Mouse (Mus musculus): Measurements from ENCODE around the gene Ak6. TPM values are rescaled to one million over a fixed set of nuclear protein-coding genes. Genes with fewer than 3 reads are reported as not detected.

Gene Ak6
- polyA plus RNA-seq, 1 experiment from 2014 or later: 222 TPM

DNA sequence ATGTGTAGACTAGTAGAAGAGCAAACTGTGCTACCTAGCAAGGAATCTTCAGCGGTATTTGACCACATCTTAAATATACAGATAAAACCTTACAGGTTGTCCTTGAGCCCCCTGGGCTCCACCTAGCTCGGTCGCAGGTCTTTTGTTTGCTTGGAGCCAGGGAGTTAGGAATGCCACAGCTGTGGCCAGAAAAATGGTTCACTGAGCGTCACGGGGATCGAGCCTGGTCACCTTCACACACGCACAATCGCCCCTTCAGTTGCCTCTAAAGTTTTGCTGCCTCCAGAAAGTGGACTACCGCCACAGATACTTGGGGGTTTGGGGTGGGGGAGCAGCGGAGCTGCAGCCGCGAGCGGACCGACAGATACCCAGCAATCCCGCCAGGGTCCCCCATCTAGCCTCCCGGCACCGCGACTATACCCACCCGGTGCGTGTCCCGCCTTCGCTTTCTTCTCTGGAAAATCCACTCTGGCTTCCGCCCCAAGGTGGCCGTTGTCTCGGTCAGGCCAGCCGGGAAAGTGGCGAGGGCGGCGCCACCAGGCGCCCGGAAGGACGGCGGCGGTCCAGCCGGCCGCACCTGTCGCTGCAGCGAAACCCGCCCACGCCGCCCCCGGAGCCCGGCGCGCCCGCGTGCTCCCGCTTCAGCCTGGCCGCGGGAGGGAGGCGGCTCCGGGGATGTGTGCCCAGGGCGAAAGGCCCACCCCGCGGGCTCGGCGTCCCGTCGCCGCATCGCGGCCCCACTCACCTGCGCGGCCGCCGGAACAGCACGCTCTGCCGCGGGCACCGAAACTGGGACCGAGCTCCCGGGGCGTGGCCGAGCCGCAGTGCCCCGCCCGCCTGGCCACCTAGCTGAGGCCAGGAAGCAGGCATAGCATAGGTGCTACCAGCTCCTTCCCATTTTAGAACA, 34.3 kb upstream of the Ak6 start, which contains the start of gene Marveld2:
Gene Marveld2, minus strand, starts transcription at position 791 of the 907 bp plus-strand sequence.
- peak within 1 kb of the TSS; percentile 33; the same call in 1 of the 2 replicates for H3K27ac ChIP-seq

DNA sequence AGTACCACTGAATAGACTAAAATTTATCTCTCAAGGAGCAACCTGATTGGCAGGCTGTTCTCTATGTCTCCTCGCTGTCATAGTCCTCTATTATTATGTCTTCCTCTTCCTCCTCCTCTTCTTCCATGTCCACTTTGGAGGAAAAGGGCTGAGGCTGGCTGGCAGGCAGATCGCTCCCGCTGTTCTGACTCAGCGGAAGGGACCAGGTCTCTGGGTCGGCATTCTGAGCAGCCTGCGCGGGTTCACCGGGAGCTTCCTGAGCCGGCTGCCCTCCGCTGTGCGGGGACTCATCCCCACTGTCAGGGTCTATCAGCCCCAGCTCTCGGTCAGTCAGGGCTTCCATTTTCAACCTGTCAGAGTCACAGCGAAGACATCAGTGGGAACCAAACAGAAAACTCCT, 33.2 kb upstream of the Ak6 start:
- 86% methylated on average over 13 of the region's 13 CpGs for WGBS (ENCODE audit: insufficient replicate concordance)
- no peak for ATAC-seq
- Histone ChIP-seq H3K36me3 (peaks cover 51% of the 10 kb centered on the region), H3K4me1 (peaks cover 12% of the 10 kb centered on the region), H3K4me3 (no peak overlapping the region), H3K27me3 (replicated peaks) (peaks cover 12% of the 10 kb centered on the region; the same call in 1 of the 2 replicates), H3K9ac (no peak overlapping the region), H3K4me2 (no peak overlapping the region), H3K27ac (no peak overlapping the region), H3K9me3 (replicated peaks) (no peaks in the 10 kb centered on the region)

More for the DNA sequence above, 34.3 kb upstream of the Ak6 start, which contains the start of gene Marveld2:
- peaks cover 12% of the 10 kb centered on the region for H3K4me1 ChIP-seq
- no peaks in the 10 kb centered on the region for H3K9me3 ChIP-seq (replicated peaks)
- H3K27me3 ChIP-seq (replicated peaks): peaks cover 12% of the 10 kb centered on the region; the same call in 1 of the 2 replicates
- H3K4me2 ChIP-seq: peak within 1 kb of the TSS; percentile 89
- H3K4me3 ChIP-seq: peak within 1 kb of the TSS; percentile 68
- peak within 1 kb of the TSS; percentile 71 for H3K9ac ChIP-seq
- peaks cover 48% of the 10 kb centered on the region for H3K36me3 ChIP-seq
- WGBS (ENCODE audit: insufficient replicate concordance): 5% methylated on average over 77 of the region's 77 CpGs
- peak; percentile 78 for ATAC-seq

DNA sequence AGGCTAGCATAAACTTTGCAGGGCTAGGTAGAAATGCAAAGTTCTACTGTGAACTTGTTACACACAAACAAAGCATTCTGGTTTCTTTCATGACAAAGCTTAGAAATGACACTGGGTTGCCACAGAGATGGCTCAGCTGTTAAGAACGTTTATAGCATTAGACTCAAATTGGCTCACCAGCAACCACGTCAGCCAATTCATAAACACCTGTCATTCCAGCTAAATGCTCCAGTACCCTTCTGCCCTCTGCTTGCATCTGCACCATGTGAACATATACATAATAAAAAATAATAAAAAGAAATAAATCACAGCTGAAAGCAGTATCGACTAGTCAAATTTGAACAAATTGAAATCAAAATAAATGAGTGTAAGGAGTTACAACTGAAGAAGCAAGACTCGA, 28.5 kb upstream of the Ak6 start:
- WGBS (ENCODE audit: insufficient replicate concordance): 82% methylated on average over 4 of the region's 4 CpGs
- 0 out of 2 replicates have a peak, but pooled peaks cover 4% of the 10 kb centered on the region for H3K27me3 ChIP-seq (replicated peaks)
- H3K4me2 ChIP-seq: no peak overlapping the region
- H3K36me3 ChIP-seq: peaks cover 85% of the 10 kb centered on the region
- H3K9me3 ChIP-seq (replicated peaks): no peaks in the 10 kb centered on the region
- ATAC-seq: no peak
- H3K27ac ChIP-seq: no peak overlapping the region
- no peak overlapping the region for H3K4me3 ChIP-seq
- H3K4me1 ChIP-seq: no peaks in the 10 kb centered on the region
- no peak overlapping the region for H3K9ac ChIP-seq

DNA sequence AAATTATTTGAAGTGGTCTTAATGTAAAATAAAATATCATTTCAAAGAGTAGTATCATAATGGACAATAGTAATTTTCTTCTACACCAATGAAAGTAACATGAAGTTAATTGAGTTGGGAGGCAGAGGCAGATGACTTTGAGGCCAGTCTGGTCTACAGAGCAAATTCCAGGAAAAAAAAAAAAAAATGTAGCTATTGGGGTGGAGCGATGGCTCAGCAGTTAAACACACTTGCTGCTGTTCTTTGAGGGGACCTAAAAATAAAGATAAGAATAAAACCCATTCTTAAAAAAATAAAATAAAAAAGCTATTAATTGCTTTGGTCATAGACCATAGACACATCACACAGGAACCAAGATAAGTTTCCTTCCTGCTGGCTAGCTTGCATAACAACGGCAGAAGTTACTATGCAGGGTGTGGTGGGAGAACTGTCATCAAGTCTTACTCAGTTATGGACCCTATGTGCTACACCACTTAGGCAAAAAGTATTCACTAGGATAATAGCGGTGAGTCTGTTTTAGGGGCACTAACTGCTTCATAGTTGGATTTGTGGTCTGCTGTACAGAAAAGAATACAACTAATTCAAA, 16.6 kb upstream of the Ak6 start:
- 58% methylated on average over 3 of the region's 3 CpGs for whole genome bisulfite sequencing (ENCODE audit: insufficient replicate concordance)
- Histone ChIP-seq H3K4me1 (peaks cover 3% of the 10 kb centered on the region; the same call in 1 of the 2 replicates), H3K9ac (no peak overlapping the region), H3K4me2 (no peak overlapping the region), H3K27me3 (replicated peaks) (no peaks in the 10 kb centered on the region), H3K36me3 (peaks cover 84% of the 10 kb centered on the region), H3K4me3 (no peak overlapping the region), H3K9me3 (replicated peaks) (no peaks in the 10 kb centered on the region), H3K27ac (no peak overlapping the region)
- no peak for ATAC-seq

DNA sequence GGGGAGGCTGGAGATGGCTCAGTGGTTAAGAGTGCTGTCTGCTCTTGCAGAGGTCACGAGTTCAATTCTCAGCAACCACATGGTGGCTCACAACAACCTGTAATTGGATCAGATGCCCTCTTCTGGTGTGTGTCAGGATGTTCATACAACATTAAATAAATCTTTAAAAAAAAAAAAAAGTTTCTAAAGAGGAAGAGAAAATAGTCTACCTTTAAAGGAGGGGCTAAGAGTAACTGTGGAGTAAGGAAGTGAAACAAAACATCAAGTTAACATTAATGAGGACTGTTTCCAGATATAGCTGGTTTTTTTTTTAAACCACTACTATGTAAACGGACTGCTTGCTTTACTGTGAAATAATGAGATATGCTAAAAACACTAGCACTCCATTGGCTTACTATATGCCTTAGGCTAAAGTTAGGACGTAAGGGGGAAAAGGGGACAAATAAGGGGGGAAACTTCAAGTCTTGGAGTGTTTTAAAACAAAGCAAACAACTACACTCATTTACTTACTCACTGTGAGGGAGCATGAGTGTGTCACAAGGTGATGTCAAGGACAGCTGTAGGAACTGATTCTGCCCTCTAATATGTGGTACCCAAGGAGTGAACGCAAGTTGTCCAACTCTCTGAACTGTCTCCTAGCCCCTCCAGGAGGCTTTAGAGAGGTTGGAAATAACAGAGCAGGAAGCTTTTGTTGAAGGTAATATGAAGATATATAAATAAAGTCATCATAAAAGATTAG, 8.1 kb upstream of the Ak6 start:
- Histone ChIP-seq H3K4me1 (no peaks in the 10 kb centered on the region), H3K4me3 (no peak overlapping the region), H3K27me3 (replicated peaks) (no peaks in the 10 kb centered on the region), H3K9ac (no peak overlapping the region), H3K4me2 (no peak overlapping the region), H3K36me3 (peaks cover 96% of the 10 kb centered on the region), H3K27ac (no peak overlapping the region), H3K9me3 (replicated peaks) (no peaks in the 10 kb centered on the region)
- no peak for ATAC-seq
- 83% methylated on average over 4 of the region's 4 CpGs for WGBS (ENCODE audit: insufficient replicate concordance)

DNA sequence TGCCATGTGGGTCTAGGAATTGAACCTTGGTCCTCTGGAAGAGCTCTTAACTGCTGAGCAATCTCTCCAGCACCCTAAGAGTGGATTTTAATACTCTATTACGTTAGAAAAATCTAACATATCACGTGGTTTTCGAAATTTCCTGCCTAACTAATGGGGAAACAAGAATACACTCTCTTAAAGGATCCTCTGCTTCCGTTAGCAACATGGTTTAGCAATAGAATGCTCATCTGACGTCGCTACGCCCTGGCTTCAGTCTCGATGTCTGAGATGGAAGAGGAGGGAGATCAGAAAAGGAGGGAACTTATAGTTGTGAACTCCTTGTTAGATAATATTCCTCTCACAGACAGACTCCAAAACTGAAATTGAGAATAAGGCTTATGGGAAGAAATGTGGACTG, 2.6 kb upstream of the Ak6 start:
- Histone ChIP-seq H3K9ac (no peak overlapping the region), H3K27me3 (replicated peaks) (no peaks in the 10 kb centered on the region), H3K4me1 (peaks cover 17% of the 10 kb centered on the region), H3K27ac (no peak overlapping the region), H3K36me3 (peaks cover 47% of the 10 kb centered on the region), H3K4me2 (no peak overlapping the region), H3K9me3 (replicated peaks) (no peaks in the 10 kb centered on the region), H3K4me3 (no peak overlapping the region)
- WGBS (ENCODE audit: insufficient replicate concordance): 82% methylated on average over 8 of the region's 8 CpGs
- ATAC-seq: no peak

DNA sequence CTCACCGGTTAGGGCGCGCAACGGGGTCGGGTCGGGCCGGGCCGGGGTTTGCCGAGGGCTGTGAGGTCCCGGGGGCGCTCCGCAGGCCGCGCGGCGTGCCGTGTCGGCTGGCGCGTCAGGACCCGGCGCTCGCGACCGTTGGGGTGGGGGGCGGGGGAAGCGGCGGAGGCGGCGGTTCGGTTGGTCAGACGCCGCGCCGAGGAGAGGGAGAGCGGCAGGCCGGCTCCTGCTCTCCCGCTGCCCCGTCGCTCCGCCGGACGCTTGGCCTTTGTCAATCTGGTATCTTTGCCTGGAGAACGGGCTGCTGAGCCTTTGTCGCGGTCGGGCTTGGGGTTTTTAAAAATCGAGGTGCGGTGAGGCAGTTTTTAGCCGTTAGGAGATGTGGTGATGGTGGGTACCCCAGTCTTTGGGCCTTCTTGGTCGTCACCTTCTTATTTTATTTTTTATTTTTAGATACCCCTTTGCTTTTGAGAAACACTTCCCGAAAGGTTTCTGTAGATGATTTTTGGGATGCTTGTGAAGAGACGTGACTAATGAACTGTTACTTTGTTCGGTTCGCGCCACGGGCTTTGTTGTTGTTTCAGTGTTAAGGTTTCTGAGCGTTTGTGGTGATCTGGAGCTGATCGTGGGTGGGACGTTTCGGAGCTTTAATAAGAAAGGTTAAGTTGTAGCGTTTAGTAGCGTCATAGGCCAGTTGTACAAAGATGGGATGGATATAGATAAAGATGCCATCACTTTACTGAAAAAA, 834 bp downstream of the Ak6 start, which contains the start of gene Taf9:
Gene Taf9, plus strand, starts transcription at position 141 of the 748 bp plus-strand sequence.
- peak; percentile 65 for ATAC-seq
- H3K4me3 ChIP-seq: peak within 1 kb of the TSS; percentile 98
- 3% methylated on average over 50 of the region's 63 CpGs for WGBS (ENCODE audit: insufficient replicate concordance)

DNA sequence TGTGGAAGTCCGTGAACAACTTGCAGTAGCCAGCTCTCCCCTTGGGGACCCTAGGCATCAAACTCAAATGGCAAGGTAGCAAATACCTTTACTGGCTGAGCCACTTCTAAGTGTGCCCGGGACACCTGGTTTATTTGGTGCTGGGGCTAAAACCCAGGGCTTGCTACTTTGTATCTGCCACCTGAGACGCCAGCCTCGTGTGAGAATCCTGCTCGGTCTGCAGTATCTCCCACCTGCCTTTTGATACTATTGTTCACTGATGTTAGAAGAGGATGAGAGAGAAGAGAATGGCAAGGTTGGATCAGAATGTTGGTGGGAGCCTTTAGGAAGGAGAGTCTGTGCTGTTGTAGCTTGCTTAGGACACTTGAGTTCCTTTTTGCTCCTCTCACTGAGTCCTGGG, 7.3 kb downstream of the Ak6 start:
- Histone ChIP-seq H3K9ac (no peak overlapping the region), H3K36me3 (peaks cover 45% of the 10 kb centered on the region), H3K9me3 (replicated peaks) (no peaks in the 10 kb centered on the region), H3K27ac (0 out of 2 replicates have a peak overlapping the region, but pooled peaks have one; percentile 6), H3K27me3 (replicated peaks) (no peaks in the 10 kb centered on the region), H3K4me3 (no peak overlapping the region), H3K4me1 (peaks cover 11% of the 10 kb centered on the region; the same call in 1 of the 2 replicates), H3K4me2 (no peak overlapping the region)
- ATAC-seq: no peak
- 90% methylated on average over 5 of the region's 5 CpGs for WGBS (ENCODE audit: insufficient replicate concordance)

More for the DNA sequence above, 834 bp downstream of the Ak6 start, which contains the start of gene Taf9:
- Histone ChIP-seq H3K27ac (peak within 1 kb of the TSS; percentile 90), H3K27me3 (replicated peaks) (no peaks in the 10 kb centered on the region), H3K4me1 (peaks cover 26% of the 10 kb centered on the region), H3K4me2 (peak within 1 kb of the TSS; percentile 94), H3K9ac (peak within 1 kb of the TSS; percentile 89), H3K9me3 (replicated peaks) (no peaks in the 10 kb centered on the region), H3K36me3 (peaks cover 39% of the 10 kb centered on the region)

DNA sequence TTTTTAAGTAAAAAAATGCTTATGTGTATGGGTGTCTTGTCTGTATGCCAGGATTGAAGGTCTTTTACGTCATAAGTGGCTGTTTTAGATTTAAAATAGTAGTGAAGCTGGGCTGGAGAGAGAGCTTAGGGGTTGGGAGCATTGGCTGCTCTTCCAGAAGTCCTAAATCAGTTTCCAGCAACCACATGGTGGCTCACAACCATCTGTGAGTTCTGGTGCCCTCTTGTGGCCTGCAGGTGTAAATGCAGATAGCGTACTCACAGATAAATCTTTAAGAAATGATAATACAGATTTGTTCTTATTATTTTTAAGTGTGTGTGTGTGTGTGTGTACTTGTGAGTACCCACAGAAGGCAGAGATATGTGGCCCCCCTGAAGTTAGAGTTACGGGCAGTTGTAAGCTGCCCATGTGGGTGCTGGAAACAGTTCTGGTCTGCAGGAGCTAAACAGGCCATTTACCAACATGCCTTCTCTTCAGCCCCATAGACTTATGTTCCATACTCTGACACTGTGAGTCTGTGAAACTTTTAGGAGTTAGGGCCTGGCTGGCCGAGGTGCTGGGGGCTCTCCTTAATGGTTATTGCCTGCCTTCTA, 9.2 kb downstream of the Ak6 start:
- Histone ChIP-seq H3K4me2 (no peak overlapping the region), H3K9me3 (replicated peaks) (no peaks in the 10 kb centered on the region), H3K27me3 (replicated peaks) (no peaks in the 10 kb centered on the region), H3K4me3 (no peak overlapping the region), H3K9ac (no peak overlapping the region), H3K27ac (no peak overlapping the region), H3K4me1 (no peaks in the 10 kb centered on the region), H3K36me3 (peaks cover 48% of the 10 kb centered on the region)
- ATAC-seq: peak; percentile 18; the same call in 1 of the 2 replicates
- 35% methylated on average over 4 of the region's 4 CpGs for WGBS (ENCODE audit: insufficient replicate concordance)

DNA sequence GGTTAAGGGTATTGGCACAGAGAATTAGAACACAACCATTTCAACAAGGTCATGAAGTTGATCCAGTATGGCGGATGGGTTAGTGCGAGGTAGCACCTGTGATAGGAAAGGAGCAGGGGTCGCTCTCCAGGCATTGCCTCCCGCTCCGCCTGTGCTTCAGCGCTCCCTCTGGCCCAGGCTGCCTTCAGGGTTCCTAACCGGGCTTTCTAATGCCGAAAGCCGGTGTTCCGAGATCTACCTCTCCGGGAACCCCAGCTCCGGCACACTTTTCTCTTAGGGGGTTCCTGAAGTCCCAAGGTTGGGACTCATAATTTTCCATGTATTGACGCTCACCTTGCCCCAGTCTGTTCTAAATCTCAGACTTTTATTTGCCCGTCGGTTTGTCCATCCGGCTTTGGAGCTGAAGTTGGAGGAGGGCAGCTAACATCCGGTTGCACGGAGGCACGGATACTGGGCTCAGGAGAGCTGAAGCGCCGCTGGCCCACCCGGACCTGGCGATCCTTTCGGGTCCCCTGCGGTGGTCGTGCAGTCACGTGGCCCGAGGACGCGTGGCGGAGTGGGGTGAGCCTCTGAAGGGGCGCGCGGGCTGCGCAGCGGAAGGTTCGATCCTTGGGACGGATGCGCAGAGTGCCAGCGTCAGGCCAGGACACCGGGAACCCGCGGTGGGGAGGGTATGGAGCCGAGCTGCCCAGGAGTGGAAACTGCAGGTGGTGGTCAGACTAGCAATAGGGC, 18.7 kb downstream of the Ak6 start, which contains the start of gene Ccdc125:
Gene Ccdc125, plus strand, starts transcription at position 427 of the 732 bp plus-strand sequence.
- WGBS (ENCODE audit: insufficient replicate concordance): 2% methylated on average over 44 of the region's 44 CpGs
- Histone ChIP-seq H3K27me3 (replicated peaks) (peaks cover 16% of the 10 kb centered on the region), H3K9ac (peak within 1 kb of the TSS; percentile 73), H3K4me3 (peak within 1 kb of the TSS; percentile 68), H3K36me3 (peaks cover 19% of the 10 kb centered on the region), H3K9me3 (replicated peaks) (no peaks in the 10 kb centered on the region; the same call in 1 of the 2 replicates), H3K27ac (peak within 1 kb of the TSS; percentile 72), H3K4me1 (peaks cover 16% of the 10 kb centered on the region; the same call in 1 of the 2 replicates), H3K4me2 (peak within 1 kb of the TSS; percentile 87)
- ATAC-seq: peak; percentile 58
